In genomic region chr11:44897140-44897665, GRCm38 (mm10) we compare ENCODE assay signal across 13 mouse cellular contexts.
A peak's percentile ranks its signal among the peaks of the same experiment; 100 is the strongest.
DNase-seq lines count a peak whose midpoint lies in the region; ATAC-seq and TF ChIP-seq lines count a peak whose summit lies in the region.
"Had no signal": no experiment of that assay in that cellular context is flagged by ENCODE, and none has a peak within 500 bp of the region (broad histone marks: within the 10 kb centered on the region; RNA-seq: fewer than 3 reads in every experiment).

No protein-coding gene starts in this region.

- ATAC-seq in midbrain, embryonic 14.5 days (ENCODE audit: low FRiP score, low TSS enrichment): no peak
- no peak for ATAC-seq in midbrain, postnatal 0 days (ENCODE audit: low FRiP score)
- ATAC-seq in neural tube, embryonic 15.5 days (ENCODE audit: low FRiP score): no peak
- ATAC-seq: hindbrain, embryonic 16.5 days had no signal

- no peaks in the 10 kb centered on the region for H3K9me3 ChIP-seq in midbrain, embryonic 14.5 days (ENCODE audit: control insufficient read depth, low read length)
- H3K9me3 ChIP-seq in midbrain, postnatal 0 days (ENCODE audit: low read length): no peaks in the 10 kb centered on the region
- H3K9me3 ChIP-seq in neural tube, embryonic 15.5 days (replicated peaks): no peaks in the 10 kb centered on the region
- H3K9me3 ChIP-seq: embryonic facial prominence, embryonic 15.5 days; G1E had no signal

- H3K36me3 ChIP-seq in midbrain, embryonic 14.5 days (ENCODE audit: control insufficient read depth, insufficient read depth, low read length): no peaks in the 10 kb centered on the region
- H3K36me3 ChIP-seq in midbrain, postnatal 0 days (ENCODE audit: insufficient read depth, low read length): no peaks in the 10 kb centered on the region
- no peaks in the 10 kb centered on the region for H3K36me3 ChIP-seq in neural tube, embryonic 15.5 days
- H3K36me3 ChIP-seq: embryonic facial prominence, embryonic 15.5 days; G1E had no signal

- peaks cover 58% of the 10 kb centered on the region for H3K4me1 ChIP-seq in midbrain, embryonic 14.5 days (ENCODE audit: control insufficient read depth, insufficient read depth, low read length)
- H3K4me1 ChIP-seq in midbrain, postnatal 0 days (ENCODE audit: insufficient read depth, low read length): peaks cover 3% of the 10 kb centered on the region; the same call in 1 of the 2 replicates
- H3K4me1 ChIP-seq in neural tube, embryonic 15.5 days: peaks cover 42% of the 10 kb centered on the region

- peak; percentile 43 for DNase-seq in embryo, embryonic 10 days (ENCODE audit: low spot score)
- DNase-seq in embryo, embryonic 10.5 days (ENCODE audit: low spot score): no peak
- peak; percentile 36 for DNase-seq in midbrain, embryonic 14.5 days
- DNase-seq in midbrain, postnatal 0 days (ENCODE audit: low spot score): no peak
- DNase-seq in heart, postnatal 25 days (ENCODE audit: low spot score): peak; percentile 64
- no peak for DNase-seq in adrenal gland, postnatal 10 days
- no peak for DNase-seq in left cerebral cortex, postnatal 36 days (ENCODE audit: low spot score in 2 of 2)
- DNase-seq: cerebellum, adult 8-10 months; thymus, postnatal 4 days had no signal

- no peaks in the 10 kb centered on the region for H3K27me3 ChIP-seq in midbrain, embryonic 14.5 days (ENCODE audit: control insufficient read depth, insufficient read depth, low read length)
- H3K27me3 ChIP-seq in midbrain, postnatal 0 days (ENCODE audit: insufficient read depth, low read length): no peaks in the 10 kb centered on the region
- no peaks in the 10 kb centered on the region for H3K27me3 ChIP-seq in neural tube, embryonic 15.5 days (replicated peaks)
- H3K27me3 ChIP-seq: embryonic facial prominence, embryonic 15.5 days had no signal

- H3K4me2 ChIP-seq in midbrain, embryonic 14.5 days (ENCODE audit: low read length): no peak overlapping the region
- H3K4me2 ChIP-seq in midbrain, postnatal 0 days (ENCODE audit: low read depth, low read length, poor library complexity, severe bottlenecking): no peak overlapping the region
- H3K4me2 ChIP-seq in neural tube, embryonic 15.5 days: no peak overlapping the region
- H3K4me2 ChIP-seq: embryonic facial prominence, embryonic 15.5 days had no signal

- intact Hi-C loops in heart, postnatal 25 days (cut with DNase I): loop anchor here (5.0 kb wide), 1 partner anchor 285 kb away; no protein-coding TSS in a partner anchor
- intact Hi-C loops in left cerebral cortex, postnatal 36 days (cut with DNase I): no loop called here

- 69% methylated on average over 10 of the region's 10 CpGs for WGBS in midbrain, embryonic 14.5 days
- 64% methylated on average over 10 of the region's 10 CpGs for WGBS in midbrain, postnatal 0 days
- WGBS in neural tube, embryonic 15.5 days: 70% methylated on average over 10 of the region's 10 CpGs

- H3K4me3 ChIP-seq in midbrain, embryonic 14.5 days (replicated peaks; ENCODE audit: low read depth, low read length): no peak overlapping the region
- no peak overlapping the region for H3K4me3 ChIP-seq in midbrain, postnatal 0 days (ENCODE audit: low read depth, low read length)
- H3K4me3 ChIP-seq in neural tube, embryonic 15.5 days (replicated peaks): no peak overlapping the region
- H3K4me3 ChIP-seq: embryonic facial prominence, embryonic 15.5 days had no signal

- no peak overlapping the region; the same call in 1 of the 2 replicates for H3K27ac ChIP-seq in midbrain, embryonic 14.5 days (replicated peaks; ENCODE audit: low read depth, low read length)
- no peak overlapping the region for H3K27ac ChIP-seq in midbrain, postnatal 0 days (ENCODE audit: low read depth, low read length)
- H3K27ac ChIP-seq in neural tube, embryonic 15.5 days (replicated peaks): peak overlapping the region; percentile 10; the same call in 1 of the 2 replicates
- H3K27ac ChIP-seq: embryonic facial prominence, embryonic 15.5 days had no signal

- no peak overlapping the region for H3K9ac ChIP-seq in midbrain, embryonic 14.5 days (replicated peaks; ENCODE audit: low read length)
- H3K9ac ChIP-seq in midbrain, postnatal 0 days (replicated peaks; ENCODE audit: low read length, poor library complexity, severe bottlenecking): no peak overlapping the region
- no peak overlapping the region for H3K9ac ChIP-seq in neural tube, embryonic 15.5 days (replicated peaks)
- H3K9ac ChIP-seq: embryonic facial prominence, embryonic 15.5 days had no signal

- no peak for TF ChIP-seq CTCF in midbrain, postnatal 0 days (IDR thresholded peaks at IDR 0.05)

Comparison
In these comparisons a context has a peak if more than half of its experiments do, and no peak if none do; other contexts are left out.
1. DNase-seq: peak in embryo, embryonic 10 days (single experiment), midbrain, embryonic 14.5 days (single experiment) and heart, postnatal 25 days (single experiment); none in embryo, embryonic 10.5 days (single experiment), midbrain, postnatal 0 days (single experiment), adrenal gland, postnatal 10 days (single experiment) and left cerebral cortex, postnatal 36 days (0 of 2).